Mouse (Mus musculus) hindbrain, embryonic 11.5 days (tissue): ENCODE results near the gene Znhit1. TPM values are rescaled to one million over a fixed set of nuclear protein-coding genes. Genes with fewer than 3 reads are reported as not detected.

Source experiments
- ATAC-seq: fragments of 200-750 bp; cut with Nextera tagmentation; 2 replicates; pipeline ENCODE4 v1.8.0; 2017; ENCODE audit warnings: mild to moderate bottlenecking, moderate TSS enrichment, moderate library complexity; ENCODE audit not compliant: low FRiP score
- DNase-seq: peaks from one replicate; pipeline ENCODE4 v3.0.0-alpha.2; 2015; ENCODE audit warnings: low spot score
- H3K27ac ChIP-seq: fragments of 300-500 bp; sonication (generic); 2 replicates; pipeline ENCODE4 v1.5.1; 2014; ENCODE audit warnings: mild to moderate bottlenecking, low read depth, low read length
- H3K27me3 ChIP-seq: fragments of 300-500 bp; sonication (generic); 2 replicates; pipeline ENCODE4 v1.6.1; 2014; ENCODE audit warnings: mild to moderate bottlenecking, low read length, moderate library complexity, mixed read lengths; ENCODE audit not compliant: control insufficient read depth, insufficient read depth
- H3K36me3 ChIP-seq: fragments of 300-500 bp; sonication (generic); 2 replicates; pipeline ENCODE4 v1.6.1; 2014; ENCODE audit warnings: mild to moderate bottlenecking, low read length, moderate library complexity, mixed read lengths; ENCODE audit not compliant: control insufficient read depth, insufficient read depth
- H3K4me1 ChIP-seq: fragments of 300-500 bp; sonication (generic); replicated peaks from 2 replicates; pipeline ENCODE4 v1.6.1; 2014; ENCODE audit warnings: low read length, mixed read lengths; ENCODE audit not compliant: control insufficient read depth, insufficient read depth
- H3K4me2 ChIP-seq: fragments of 300-500 bp; sonication (generic); replicated peaks from 2 replicates; pipeline ENCODE4 v1.6.1; 2014; ENCODE audit warnings: mild to moderate bottlenecking, low read depth, low read length
- H3K4me3 ChIP-seq: fragments of 300-500 bp; sonication (generic); 2 replicates; pipeline ENCODE4 v1.5.1; 2014; ENCODE audit warnings: low read depth, low read length
- H3K9ac ChIP-seq: fragments of 300-500 bp; sonication (generic); 2 replicates; pipeline ENCODE4 v1.6.1; 2014; ENCODE audit warnings: low read depth, low read length
- H3K9me3 ChIP-seq: fragments of 300-500 bp; sonication (generic); 2 replicates; pipeline ENCODE4 v1.6.1; 2016; ENCODE audit warnings: low read length; ENCODE audit not compliant: control insufficient read depth
- WGBS: fragments of 180-500 bp; shearing (Covaris S2); extraction: QIAGEN DNeasy Blood & Tissue Kit; methylation state at CpG from one replicate; pipeline ENCODE4 v1.1.7; 2014; 5-methylcytosine and 5-hydroxymethylcytosine counted together
- polyA plus RNA-seq: library from polyadenylated mRNA; unstranded; fragments of >200 nt; fragmentation: Nextera tagmentation; extraction: Ambion mirVana; gene quantifications from 2 replicates; pipeline ENCODE4 v1.2.1, GENCODE M21; 2014

Gene Znhit1
- polyA plus RNA-seq, 1 experiment from 2014 or later = 92.8 TPM

DNA sequence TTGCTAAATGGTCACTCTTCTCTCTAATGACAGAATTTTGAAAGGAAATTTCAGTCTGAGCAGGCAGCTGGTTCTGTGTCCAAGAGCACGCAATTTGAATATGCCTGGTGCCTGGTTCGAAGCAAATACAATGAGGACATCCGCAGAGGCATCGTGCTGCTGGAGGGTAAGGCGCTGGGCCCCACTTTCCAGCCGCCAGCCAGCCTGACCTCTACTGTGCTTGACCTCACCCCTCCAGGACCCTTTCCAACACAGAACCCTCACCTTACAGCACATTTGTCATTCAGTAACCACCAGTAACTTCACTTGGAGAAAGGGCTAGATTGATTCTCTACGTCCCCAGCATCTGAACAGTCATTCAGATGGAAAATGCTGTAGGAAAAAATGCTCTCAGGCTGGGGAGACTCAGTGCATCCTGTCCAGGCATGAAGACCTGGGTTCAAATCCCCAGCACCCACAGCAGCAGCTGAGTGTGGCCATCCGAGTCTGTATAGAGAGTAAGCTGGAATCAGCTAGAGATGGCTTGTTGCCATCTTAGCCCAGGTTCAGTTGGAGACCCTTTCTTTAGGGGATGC is 24.8 kb downstream of the Znhit1 start:
- H3K9ac ChIP-seq = peak overlapping the region; percentile 90
- no peaks in the 10 kb centered on the region for H3K9me3 ChIP-seq
- ATAC-seq (no peak), DNase-seq (no peak)
- 74% methylated on average over 8 of the region's 8 CpGs for WGBS
- H3K27me3 ChIP-seq = no peaks in the 10 kb centered on the region
- H3K36me3 ChIP-seq = peaks cover 5% of the 10 kb centered on the region; the same call in 1 of the 2 replicates
- peak overlapping the region; percentile 73 for H3K4me3 ChIP-seq
- peak overlapping the region; percentile 79 for H3K4me2 ChIP-seq
- peaks cover 7% of the 10 kb centered on the region for H3K4me1 ChIP-seq
- no peak overlapping the region for H3K27ac ChIP-seq

DNA sequence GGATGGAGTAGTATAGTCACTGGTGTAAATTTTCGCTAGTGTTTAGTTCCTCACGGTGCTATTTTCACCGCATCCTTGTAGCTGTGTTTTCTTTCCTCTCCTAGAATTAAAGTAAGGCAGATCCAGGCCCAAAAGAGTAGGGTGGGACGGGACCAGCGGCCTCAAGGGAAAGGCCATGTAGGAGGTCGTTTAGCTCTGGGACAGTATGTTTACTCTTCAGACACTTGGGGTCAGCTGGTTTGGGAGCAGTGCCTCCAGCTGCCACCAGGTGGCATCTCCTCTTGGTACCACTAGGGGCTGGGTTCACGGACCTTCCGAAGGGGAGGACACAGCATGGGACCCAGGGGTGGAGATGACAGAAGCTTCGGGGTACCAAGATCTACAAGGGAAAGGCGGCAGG is 25.3 kb downstream of the Znhit1 start:
- peak; percentile 78 for ATAC-seq

DNA sequence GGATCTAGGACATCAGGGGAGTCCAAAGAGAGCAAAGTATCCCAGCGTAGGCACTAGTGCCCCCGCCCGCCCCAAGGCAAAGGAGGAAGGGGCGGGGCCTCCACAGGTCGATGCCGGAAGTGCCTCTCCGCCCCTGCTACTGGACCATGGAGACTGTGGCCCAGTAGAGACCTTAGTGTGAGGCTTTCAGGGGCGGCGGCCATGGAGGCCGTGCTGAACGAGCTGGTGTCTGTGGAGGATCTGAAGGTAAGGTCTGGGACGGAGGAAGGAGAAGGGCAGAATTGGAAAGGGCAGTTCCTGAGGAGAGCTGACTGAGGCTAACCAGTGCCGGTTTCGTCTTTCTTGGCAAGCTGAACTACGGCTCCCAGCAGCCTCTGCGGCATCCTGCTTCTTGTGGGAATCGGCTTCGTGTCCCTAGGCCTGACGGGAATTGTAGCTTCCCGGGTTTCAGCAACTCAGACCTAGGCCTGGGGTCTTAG is 25.8 kb downstream of the Znhit1 start:
- no peaks in the 10 kb centered on the region for H3K9me3 ChIP-seq
- 0% methylated on average over 19 of the region's 20 CpGs for WGBS
- DNase-seq = peak; percentile 92
- H3K4me1 ChIP-seq = peaks cover 7% of the 10 kb centered on the region
- H3K36me3 ChIP-seq = peaks cover 5% of the 10 kb centered on the region; the same call in 1 of the 2 replicates
- H3K9ac ChIP-seq = peak overlapping the region; percentile 90
- peak overlapping the region; percentile 79 for H3K4me2 ChIP-seq
- H3K27ac ChIP-seq = peak overlapping the region; percentile 74
- peak overlapping the region; percentile 73 for H3K4me3 ChIP-seq
- H3K27me3 ChIP-seq = no peaks in the 10 kb centered on the region
- ATAC-seq = peak; percentile 94

More for the DNA sequence above, 25.3 kb downstream of the Znhit1 start:
- H3K27ac ChIP-seq = peak overlapping the region; percentile 74
- H3K9ac ChIP-seq = peak overlapping the region; percentile 90
- peak overlapping the region; percentile 73 for H3K4me3 ChIP-seq
- peak overlapping the region; percentile 79 for H3K4me2 ChIP-seq
- H3K4me1 ChIP-seq = peaks cover 7% of the 10 kb centered on the region
- H3K9me3 ChIP-seq = no peaks in the 10 kb centered on the region
- H3K27me3 ChIP-seq = no peaks in the 10 kb centered on the region
- peak; percentile 91 for DNase-seq
- under 1% methylated on average over 10 of the region's 10 CpGs for WGBS
- H3K36me3 ChIP-seq = peaks cover 5% of the 10 kb centered on the region; the same call in 1 of the 2 replicates

DNA sequence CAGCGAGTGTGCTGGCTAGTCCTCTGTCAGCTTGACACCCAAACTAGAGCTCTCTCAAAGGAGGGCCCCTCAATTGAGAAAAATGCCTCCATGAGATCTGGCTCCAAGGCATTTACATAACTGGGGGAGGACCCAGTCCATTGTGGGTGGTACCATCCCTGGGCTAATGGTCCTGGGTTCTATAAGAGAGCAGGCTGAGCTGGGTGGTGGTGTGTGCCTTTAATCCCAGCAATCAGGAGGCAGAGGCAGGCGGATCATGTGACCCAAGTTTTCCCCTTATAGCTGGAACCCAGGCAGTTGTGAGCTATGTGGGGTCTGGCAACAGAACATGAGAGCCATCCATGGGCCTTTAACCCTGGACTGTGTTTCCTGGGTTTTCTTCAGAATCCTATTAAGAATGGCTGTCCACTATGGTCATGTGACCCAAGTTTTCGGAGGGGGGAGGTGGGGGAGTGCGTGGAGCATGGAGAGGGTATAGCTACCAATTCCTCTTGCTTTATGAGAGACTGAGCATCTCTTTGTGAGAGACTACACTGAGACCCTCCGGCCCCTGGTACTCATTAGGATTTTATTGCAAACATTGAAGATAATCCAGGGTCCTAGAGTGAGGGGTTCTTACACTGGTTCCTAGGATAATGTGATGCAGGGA is 26.4 kb downstream of the Znhit1 start:
- peak overlapping the region; percentile 90 for H3K9ac ChIP-seq
- H3K4me3 ChIP-seq = peak overlapping the region; percentile 73
- peak overlapping the region; percentile 74 for H3K27ac ChIP-seq
- no peak for DNase-seq
- H3K27me3 ChIP-seq = no peaks in the 10 kb centered on the region
- peaks cover 7% of the 10 kb centered on the region for H3K4me1 ChIP-seq
- peak overlapping the region; percentile 79 for H3K4me2 ChIP-seq
- H3K36me3 ChIP-seq = peaks cover 5% of the 10 kb centered on the region; the same call in 1 of the 2 replicates
- no peaks in the 10 kb centered on the region for H3K9me3 ChIP-seq
- WGBS = 22% methylated on average over 5 of the region's 5 CpGs
- ATAC-seq = peak; percentile 58

DNA sequence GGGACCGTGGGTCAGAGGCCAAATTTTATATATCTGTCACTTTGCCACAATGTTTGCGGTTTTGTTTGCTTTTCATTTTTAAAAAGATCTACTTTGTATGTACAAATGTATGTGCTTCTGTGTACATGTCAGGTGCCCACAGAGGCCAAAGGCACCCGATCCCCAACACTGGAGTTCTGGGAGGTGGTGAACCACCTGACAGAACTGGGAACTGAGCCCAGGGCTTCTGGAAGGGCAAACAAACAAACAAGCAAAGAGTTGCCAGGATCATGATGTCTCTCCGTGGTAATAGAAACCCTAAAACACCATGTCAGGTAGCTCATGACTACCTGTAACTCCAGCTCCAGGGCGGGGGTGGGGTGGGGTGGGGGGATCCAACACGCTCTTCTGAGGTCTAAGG is 27.8 kb downstream of the Znhit1 start:
- Histone ChIP-seq H3K27ac (no peak overlapping the region), H3K4me2 (no peak overlapping the region), H3K9ac (no peak overlapping the region), H3K9me3 (no peaks in the 10 kb centered on the region), H3K4me3 (no peak overlapping the region), H3K36me3 (0 out of 2 replicates have a peak, but pooled peaks cover 2% of the 10 kb centered on the region), H3K27me3 (no peaks in the 10 kb centered on the region), H3K4me1 (peaks cover 7% of the 10 kb centered on the region)
- no peak for DNase-seq
- no peak for ATAC-seq
- WGBS = 93% methylated on average over 6 of the region's 6 CpGs

DNA sequence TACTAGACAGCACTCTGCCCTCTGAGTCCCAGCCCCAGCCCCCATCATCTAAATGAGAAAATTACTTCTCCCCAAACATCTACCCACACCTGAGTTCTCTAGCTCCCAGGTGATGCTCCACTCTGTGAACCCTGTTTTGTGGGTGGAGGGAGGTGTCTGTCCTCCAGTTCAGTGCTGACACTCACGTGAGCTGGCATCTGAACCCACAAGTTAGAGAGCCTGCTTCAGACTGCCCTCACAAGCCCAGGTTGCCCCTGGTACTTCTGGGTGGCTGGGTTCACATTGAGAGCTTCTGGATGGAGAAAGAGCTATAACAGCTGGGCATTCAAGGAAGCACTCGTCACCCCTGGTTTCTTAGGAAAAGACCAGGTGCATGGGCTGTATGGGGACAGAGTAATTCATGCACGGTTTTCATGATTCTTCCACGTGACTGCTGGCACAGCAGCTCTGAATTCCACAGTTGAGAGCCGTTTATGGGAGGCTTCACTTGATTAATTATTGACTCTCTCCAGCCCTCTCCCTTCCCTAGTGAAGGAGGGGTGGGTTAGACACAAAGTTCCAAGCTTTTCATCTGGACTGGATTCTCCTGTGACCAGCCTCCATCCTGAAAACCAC is 28.7 kb downstream of the Znhit1 start:
- Histone ChIP-seq H3K27me3 (no peaks in the 10 kb centered on the region), H3K9ac (no peak overlapping the region), H3K9me3 (no peaks in the 10 kb centered on the region), H3K4me1 (peaks cover 9% of the 10 kb centered on the region), H3K27ac (no peak overlapping the region), H3K36me3 (0 out of 2 replicates have a peak, but pooled peaks cover 2% of the 10 kb centered on the region), H3K4me3 (no peak overlapping the region), H3K4me2 (no peak overlapping the region)
- 72% methylated on average over 5 of the region's 5 CpGs for WGBS
- DNase-seq (no peak), ATAC-seq (no peak)

DNA sequence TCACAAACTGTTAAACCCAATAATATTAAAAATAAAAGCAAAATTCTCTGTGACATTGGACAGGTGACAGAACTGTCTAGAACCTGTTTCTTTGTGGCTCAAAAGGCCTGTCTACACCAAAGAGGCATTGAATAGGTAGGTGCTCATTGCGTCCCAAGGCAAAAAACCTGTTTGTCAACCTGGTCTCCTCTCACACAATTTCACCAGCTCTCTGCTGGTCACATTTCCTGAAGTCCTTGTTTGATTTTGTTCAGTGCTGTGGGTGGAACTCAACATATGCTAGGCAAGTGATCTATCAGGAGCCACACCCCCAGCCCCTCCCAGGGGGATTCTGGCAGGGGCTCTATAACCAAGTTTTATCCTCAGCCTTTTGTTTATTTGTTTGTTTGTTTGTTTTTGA is 30.6 kb downstream of the Znhit1 start:
- Histone ChIP-seq H3K9ac (no peak overlapping the region), H3K36me3 (0 out of 2 replicates have a peak, but pooled peaks cover 2% of the 10 kb centered on the region), H3K27me3 (no peaks in the 10 kb centered on the region), H3K4me1 (peaks cover 2% of the 10 kb centered on the region; the same call in 1 of the 2 replicates), H3K4me2 (no peak overlapping the region), H3K4me3 (no peak overlapping the region), H3K27ac (no peak overlapping the region), H3K9me3 (no peaks in the 10 kb centered on the region)
- DNase-seq = no peak
- 96% methylated on average over 1 of the region's 1 CpGs for WGBS
- ATAC-seq = no peak

DNA sequence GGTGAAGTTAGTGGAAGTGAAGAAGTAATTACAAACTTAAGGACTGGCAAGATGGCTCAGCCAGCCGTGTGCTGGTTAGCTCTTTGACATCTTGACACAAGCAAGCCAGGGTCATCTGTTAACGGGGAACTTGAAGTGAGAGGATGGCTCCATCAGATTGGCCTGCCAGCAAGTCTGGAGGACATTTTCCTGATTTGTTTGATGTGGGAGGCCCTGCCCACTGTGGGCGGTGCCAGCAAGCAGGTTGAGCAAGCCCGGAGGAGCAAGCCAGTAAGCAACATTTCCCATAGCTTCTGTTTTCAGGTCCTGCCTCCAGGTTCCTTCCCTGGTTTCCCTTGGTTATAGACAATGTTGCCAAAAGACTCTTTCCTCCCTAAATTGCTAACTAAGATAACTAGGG is 32.2 kb downstream of the Znhit1 start:
- H3K9me3 ChIP-seq = no peaks in the 10 kb centered on the region
- peaks cover 2% of the 10 kb centered on the region; the same call in 1 of the 2 replicates for H3K4me1 ChIP-seq
- no peak for ATAC-seq
- H3K36me3 ChIP-seq = 0 out of 2 replicates have a peak, but pooled peaks cover 2% of the 10 kb centered on the region
- H3K27me3 ChIP-seq = no peaks in the 10 kb centered on the region
- no peak for DNase-seq
- H3K4me3 ChIP-seq = no peak overlapping the region
- no peak overlapping the region for H3K4me2 ChIP-seq
- WGBS = 88% methylated on average over 4 of the region's 4 CpGs
- H3K27ac ChIP-seq = no peak overlapping the region
- no peak overlapping the region for H3K9ac ChIP-seq
